Mouse (Mus musculus): ENCODE results near the gene Nhej1. TPM values are rescaled to one million over a fixed set of nuclear protein-coding genes. Genes with fewer than 3 reads are reported as not detected.
A peak's percentile ranks its signal among the peaks of the same experiment; 100 is the strongest.

Nhej1 gene
- 10.0 and 12.1 TPM in 2 replicates for polyA plus RNA-seq (2015; fragmentation: Nextera tagmentation; extraction: Ambion mirVana)

DNA sequence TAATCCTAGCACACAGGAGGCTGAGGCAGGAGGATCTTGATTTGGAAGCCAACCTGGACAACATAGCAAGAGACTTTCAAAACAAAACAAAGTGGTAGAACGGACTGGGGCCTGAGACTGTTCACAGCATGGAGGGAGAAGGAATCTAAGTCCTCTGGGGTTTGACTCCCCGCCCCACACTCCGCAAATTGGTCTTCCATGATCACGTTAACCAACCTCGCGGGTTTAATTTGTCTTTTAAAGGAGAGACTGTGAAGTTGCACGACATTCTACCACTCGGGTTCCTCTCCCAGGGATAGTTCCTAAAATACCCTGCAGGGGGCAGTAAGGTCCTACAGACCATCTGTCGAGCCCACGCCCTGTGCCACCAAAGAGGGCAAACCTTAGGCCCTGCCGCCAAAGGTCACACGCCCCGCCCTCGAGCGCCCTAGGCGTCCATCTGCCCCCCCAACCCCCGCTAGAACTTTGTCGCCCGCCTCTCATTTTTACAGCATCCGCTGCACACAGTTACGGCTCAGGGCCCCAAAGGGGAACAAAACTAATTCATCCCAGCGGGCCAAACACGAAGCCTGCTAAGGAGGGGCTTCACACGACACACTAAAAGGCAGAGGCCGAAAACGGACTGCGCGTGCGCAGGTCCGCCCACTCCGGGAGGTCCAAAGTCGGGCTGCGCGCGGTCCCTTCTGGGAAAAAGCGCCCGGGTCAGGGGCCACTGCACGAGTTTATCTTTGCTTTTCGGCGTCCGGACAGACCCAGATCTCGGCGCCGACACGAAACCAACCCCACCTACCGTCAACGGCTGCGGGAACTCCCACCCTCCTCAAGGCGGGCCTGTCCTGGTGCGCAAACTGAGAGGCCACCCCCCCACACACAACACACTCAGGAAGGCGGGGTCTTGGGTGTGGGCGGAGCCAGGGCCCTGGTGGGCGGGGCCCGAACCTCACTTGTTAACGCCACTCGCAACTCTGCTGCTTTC lies at the start of gene Nhej1:
Nhej1 (minus strand) TSS at position 855 of the 976 bp plus-strand sequence.
- H3K9me3 ChIP-seq (ENCODE audit: low read length), result no peaks in the 10 kb centered on the region
- 0 out of 2 replicates have a peak, but pooled peaks cover 5% of the 10 kb centered on the region for H3K4me1 ChIP-seq (ENCODE audit: insufficient read depth, low read length)
- peak; percentile 97 for ATAC-seq (ENCODE audit: low FRiP score, low TSS enrichment)
- peak within 1 kb of the TSS; percentile 78 for H3K9ac ChIP-seq (replicated peaks; ENCODE audit: low read length)
- H3K36me3 ChIP-seq (ENCODE audit: insufficient read depth, low read length), result no peaks in the 10 kb centered on the region
- no peaks in the 10 kb centered on the region for H3K27me3 ChIP-seq (ENCODE audit: insufficient read depth, low read length)
- peak within 1 kb of the TSS; percentile 57 for H3K4me3 ChIP-seq (ENCODE audit: low read length)
- peak within 1 kb of the TSS; percentile 99 for H3K27ac ChIP-seq (ENCODE audit: low read length)
- 1% methylated on average over 56 of the region's 56 CpGs for WGBS
- H3K4me2 ChIP-seq (replicated peaks; ENCODE audit: low read depth, low read length), result peak within 1 kb of the TSS; percentile 57

DNA sequence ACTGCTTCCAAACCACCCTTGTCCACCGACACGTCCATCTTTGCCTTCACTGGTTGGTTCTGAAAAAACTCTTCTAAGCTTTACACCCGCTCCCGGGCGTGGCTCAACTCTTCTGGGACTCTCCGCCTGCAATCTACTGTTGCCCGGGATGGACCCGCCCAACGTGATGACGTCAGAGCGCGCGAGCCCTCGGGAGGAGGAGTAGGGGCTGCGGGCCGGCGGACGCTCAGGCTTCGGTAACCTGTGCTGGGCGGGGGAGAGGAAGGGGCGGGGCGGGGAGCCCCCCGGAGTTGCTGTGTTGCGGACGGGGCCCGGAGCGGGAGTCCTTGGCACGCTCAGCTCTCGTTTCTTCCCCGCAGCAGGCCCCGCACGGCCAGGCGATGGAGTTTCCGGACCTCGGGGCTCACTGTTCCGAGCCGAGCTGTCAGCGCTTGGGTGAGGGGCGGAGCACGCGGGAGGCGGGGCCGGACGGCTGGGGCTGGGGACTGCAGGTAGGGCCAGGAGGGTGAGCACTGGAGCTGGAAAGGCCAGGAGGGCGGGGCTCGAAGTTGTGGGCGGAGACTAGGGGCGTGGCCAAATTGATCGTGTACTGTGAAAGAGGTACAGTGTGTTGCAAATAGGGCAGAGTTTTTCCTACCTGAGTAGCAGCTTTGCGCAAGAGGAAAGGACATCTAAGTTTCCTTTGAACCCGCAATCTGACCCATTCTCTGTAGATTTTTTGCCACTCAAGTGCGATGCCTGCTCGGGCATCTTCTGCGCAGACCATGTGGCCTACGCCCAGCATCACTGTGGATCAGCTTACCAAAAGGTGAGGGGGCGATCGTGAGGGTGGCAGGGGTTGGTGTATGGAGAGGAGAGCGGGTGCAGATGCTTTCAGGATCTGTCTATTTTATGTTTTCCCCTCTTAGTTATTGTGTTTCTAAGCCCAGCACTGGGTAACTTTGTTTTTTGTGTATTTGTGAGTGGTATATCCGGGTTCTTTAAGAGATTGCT lies 43.8 kb upstream of the Nhej1 start, which contains the start of gene Zfand2b:
Zfand2b (plus strand) TSS at position 175 of the 993 bp plus-strand sequence.
- H3K9me3 ChIP-seq (ENCODE audit: low read length), result no peaks in the 10 kb centered on the region
- H3K36me3 ChIP-seq (ENCODE audit: insufficient read depth, low read length), result peaks cover 20% of the 10 kb centered on the region
- H3K4me3 ChIP-seq (ENCODE audit: low read length), result peak within 1 kb of the TSS; percentile 65
- under 1% methylated on average over 56 of the region's 59 CpGs for WGBS
- peak within 1 kb of the TSS; percentile 72 for H3K9ac ChIP-seq (replicated peaks; ENCODE audit: low read length)
- peaks cover 10% of the 10 kb centered on the region for H3K4me1 ChIP-seq (ENCODE audit: insufficient read depth, low read length)
- ATAC-seq (ENCODE audit: low FRiP score, low TSS enrichment), result peak; percentile 99
- no peaks in the 10 kb centered on the region for H3K27me3 ChIP-seq (ENCODE audit: insufficient read depth, low read length)
- peak within 1 kb of the TSS; percentile 80 for H3K27ac ChIP-seq (ENCODE audit: low read length)
- peak within 1 kb of the TSS; percentile 87 for H3K4me2 ChIP-seq (replicated peaks; ENCODE audit: low read depth, low read length)

DNA sequence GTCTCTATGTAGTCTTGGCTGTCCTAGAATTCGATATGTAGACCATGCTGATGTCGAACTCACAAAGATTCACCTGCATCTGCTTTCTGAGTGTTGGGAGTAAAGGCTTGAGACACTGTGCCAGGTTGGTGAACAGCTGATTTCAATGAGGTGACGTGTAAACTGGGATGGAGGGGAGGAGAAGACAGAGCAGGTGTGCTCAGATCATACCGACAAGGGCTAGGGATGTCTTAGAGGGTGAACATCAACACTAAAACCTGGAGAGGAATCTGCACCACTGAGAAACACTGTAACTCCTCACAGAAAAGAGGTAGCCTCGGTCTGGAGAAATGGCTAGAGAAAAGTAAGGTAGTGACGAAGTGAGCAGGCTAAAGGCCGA lies 43.1 kb upstream of the Nhej1 start:
- Histone ChIP-seq H3K9me3 (ENCODE audit: low read length) (no peaks in the 10 kb centered on the region; the same call in 1 of the 2 replicates), H3K9ac (replicated peaks; ENCODE audit: low read length) (peak overlapping the region; percentile 72), H3K4me3 (ENCODE audit: low read length) (peak overlapping the region; percentile 65), H3K27ac (ENCODE audit: low read length) (peak overlapping the region; percentile 68), H3K36me3 (ENCODE audit: insufficient read depth, low read length) (peaks cover 16% of the 10 kb centered on the region), H3K27me3 (ENCODE audit: insufficient read depth, low read length) (no peaks in the 10 kb centered on the region; the same call in 1 of the 2 replicates), H3K4me2 (replicated peaks; ENCODE audit: low read depth, low read length) (peak overlapping the region; percentile 87), H3K4me1 (ENCODE audit: insufficient read depth, low read length) (peaks cover 10% of the 10 kb centered on the region)
- ATAC-seq (ENCODE audit: low FRiP score, low TSS enrichment), result peak; percentile 40
- 8% methylated on average over 7 of the region's 7 CpGs for WGBS

DNA sequence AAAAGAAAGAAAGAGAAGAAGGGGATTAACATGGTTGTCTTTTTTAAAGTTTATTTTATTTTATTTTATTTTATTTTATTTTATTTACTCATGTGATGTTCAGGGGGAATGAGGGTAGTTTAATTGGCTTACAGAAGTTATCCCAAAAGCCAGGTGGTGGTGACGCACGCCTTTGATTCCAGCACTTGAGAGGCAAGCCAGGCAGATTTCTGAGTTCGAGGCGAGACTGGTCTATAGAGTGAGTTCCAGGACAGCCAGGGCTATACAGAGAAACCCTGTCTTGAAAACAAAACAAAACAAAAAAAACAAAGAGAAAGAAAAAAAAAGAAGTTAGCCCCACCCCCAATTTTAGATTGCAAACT lies 35.2 kb upstream of the Nhej1 start:
- ATAC-seq (ENCODE audit: low FRiP score, low TSS enrichment), result no peak
- 84% methylated on average over 4 of the region's 4 CpGs for WGBS
- no peak overlapping the region for H3K4me2 ChIP-seq (replicated peaks; ENCODE audit: low read depth, low read length)
- H3K4me3 ChIP-seq (ENCODE audit: low read length), result no peak overlapping the region
- no peaks in the 10 kb centered on the region; the same call in 1 of the 2 replicates for H3K27me3 ChIP-seq (ENCODE audit: insufficient read depth, low read length)
- no peak overlapping the region for H3K27ac ChIP-seq (ENCODE audit: low read length)
- no peaks in the 10 kb centered on the region for H3K4me1 ChIP-seq (ENCODE audit: insufficient read depth, low read length)
- no peaks in the 10 kb centered on the region; the same call in 1 of the 2 replicates for H3K9me3 ChIP-seq (ENCODE audit: low read length)
- H3K9ac ChIP-seq (replicated peaks; ENCODE audit: low read length), result no peak overlapping the region
- H3K36me3 ChIP-seq (ENCODE audit: insufficient read depth, low read length), result no peaks in the 10 kb centered on the region

DNA sequence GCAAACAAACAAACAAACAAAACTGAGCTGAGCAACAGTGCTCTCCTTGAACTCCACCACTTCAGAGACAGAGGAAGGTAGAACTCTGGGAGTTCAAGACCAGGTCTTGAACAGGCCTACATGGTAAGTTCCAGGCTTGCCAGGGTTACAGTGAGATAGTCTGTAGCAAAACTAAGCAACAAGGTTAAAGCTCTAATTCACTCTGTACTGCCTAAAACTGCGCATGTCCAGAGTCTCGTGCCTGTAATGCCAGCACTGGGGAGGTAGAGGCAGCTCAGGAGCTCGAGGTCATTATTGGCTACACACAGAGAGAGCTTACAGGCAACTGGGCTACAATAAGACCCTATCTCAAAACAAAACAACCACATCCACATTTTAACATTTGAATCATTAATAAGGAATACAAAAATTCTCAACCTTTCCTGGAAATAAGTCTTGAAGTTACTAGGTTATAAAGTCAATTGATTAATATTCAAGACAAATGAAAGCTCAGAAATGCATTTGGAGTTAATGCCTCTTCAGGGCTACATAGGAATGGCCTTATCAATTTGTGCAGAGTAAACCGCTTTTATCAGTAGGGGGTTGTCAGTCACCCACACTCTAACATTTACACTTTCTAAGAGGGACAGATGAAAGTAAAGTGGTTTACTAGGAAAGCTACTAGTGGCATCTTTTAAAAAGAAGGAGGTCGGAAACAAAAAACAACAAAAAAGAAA lies 34.7 kb upstream of the Nhej1 start:
- Histone ChIP-seq H3K9ac (replicated peaks; ENCODE audit: low read length) (no peak overlapping the region), H3K27ac (ENCODE audit: low read length) (no peak overlapping the region), H3K9me3 (ENCODE audit: low read length) (no peaks in the 10 kb centered on the region; the same call in 1 of the 2 replicates), H3K4me1 (ENCODE audit: insufficient read depth, low read length) (no peaks in the 10 kb centered on the region), H3K4me2 (replicated peaks; ENCODE audit: low read depth, low read length) (no peak overlapping the region), H3K36me3 (ENCODE audit: insufficient read depth, low read length) (no peaks in the 10 kb centered on the region), H3K27me3 (ENCODE audit: insufficient read depth, low read length) (no peaks in the 10 kb centered on the region; the same call in 1 of the 2 replicates), H3K4me3 (ENCODE audit: low read length) (no peak overlapping the region)
- ATAC-seq (ENCODE audit: low FRiP score, low TSS enrichment), result no peak
- WGBS, result 71% methylated on average over 5 of the region's 5 CpGs

DNA sequence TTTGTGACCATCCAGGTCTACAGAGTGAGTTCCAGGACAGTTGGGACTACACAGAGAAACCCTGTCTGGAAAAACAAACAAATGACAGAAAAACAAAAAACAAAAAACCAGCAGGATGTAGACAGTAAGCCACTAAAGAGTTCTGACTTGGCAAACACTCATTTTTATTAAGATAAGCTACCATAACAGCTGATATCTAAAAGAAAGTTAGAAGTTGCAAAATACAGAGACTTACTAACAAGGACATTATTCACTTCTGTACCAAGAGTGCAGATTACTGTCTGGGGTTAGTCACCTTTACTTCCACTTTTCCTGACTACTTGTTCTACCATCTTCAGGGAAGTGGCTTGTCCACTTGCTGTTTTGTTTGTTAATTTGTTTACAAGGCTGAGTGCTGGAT lies 34.0 kb upstream of the Nhej1 start:
- Histone ChIP-seq H3K4me2 (replicated peaks; ENCODE audit: low read depth, low read length) (no peak overlapping the region), H3K4me3 (ENCODE audit: low read length) (no peak overlapping the region), H3K27me3 (ENCODE audit: insufficient read depth, low read length) (no peaks in the 10 kb centered on the region; the same call in 1 of the 2 replicates), H3K4me1 (ENCODE audit: insufficient read depth, low read length) (no peaks in the 10 kb centered on the region), H3K9ac (replicated peaks; ENCODE audit: low read length) (no peak overlapping the region), H3K36me3 (ENCODE audit: insufficient read depth, low read length) (no peaks in the 10 kb centered on the region), H3K9me3 (ENCODE audit: low read length) (no peaks in the 10 kb centered on the region; the same call in 1 of the 2 replicates), H3K27ac (ENCODE audit: low read length) (no peak overlapping the region)
- no peak for ATAC-seq (ENCODE audit: low FRiP score, low TSS enrichment)

DNA sequence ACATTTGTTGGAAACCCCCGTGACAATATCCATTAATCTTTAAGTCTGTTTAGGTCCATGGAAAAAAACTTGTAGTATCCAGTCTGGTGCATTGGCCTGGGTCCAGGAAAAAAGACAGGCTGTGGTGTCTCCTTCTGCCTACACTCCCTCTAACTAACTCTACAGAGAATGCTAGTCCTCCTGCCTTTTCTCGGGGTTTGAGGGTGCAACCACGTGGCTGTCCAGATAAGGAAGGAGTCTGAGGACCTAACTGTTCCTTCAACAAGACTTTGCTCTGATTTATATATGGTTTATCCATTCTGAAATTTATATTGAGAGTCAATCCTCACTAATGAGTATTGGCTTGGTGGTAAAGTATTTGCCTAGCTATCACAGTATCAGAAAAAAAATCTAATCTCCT lies 30.8 kb upstream of the Nhej1 start:
- 48% methylated on average over 3 of the region's 3 CpGs for WGBS
- Histone ChIP-seq H3K4me3 (ENCODE audit: low read length) (no peak overlapping the region), H3K36me3 (ENCODE audit: insufficient read depth, low read length) (no peaks in the 10 kb centered on the region), H3K27ac (ENCODE audit: low read length) (no peak overlapping the region), H3K9me3 (ENCODE audit: low read length) (no peaks in the 10 kb centered on the region), H3K4me2 (replicated peaks; ENCODE audit: low read depth, low read length) (no peak overlapping the region), H3K27me3 (ENCODE audit: insufficient read depth, low read length) (no peaks in the 10 kb centered on the region), H3K4me1 (ENCODE audit: insufficient read depth, low read length) (no peaks in the 10 kb centered on the region), H3K9ac (replicated peaks; ENCODE audit: low read length) (no peak overlapping the region)
- no peak for ATAC-seq (ENCODE audit: low FRiP score, low TSS enrichment)

DNA sequence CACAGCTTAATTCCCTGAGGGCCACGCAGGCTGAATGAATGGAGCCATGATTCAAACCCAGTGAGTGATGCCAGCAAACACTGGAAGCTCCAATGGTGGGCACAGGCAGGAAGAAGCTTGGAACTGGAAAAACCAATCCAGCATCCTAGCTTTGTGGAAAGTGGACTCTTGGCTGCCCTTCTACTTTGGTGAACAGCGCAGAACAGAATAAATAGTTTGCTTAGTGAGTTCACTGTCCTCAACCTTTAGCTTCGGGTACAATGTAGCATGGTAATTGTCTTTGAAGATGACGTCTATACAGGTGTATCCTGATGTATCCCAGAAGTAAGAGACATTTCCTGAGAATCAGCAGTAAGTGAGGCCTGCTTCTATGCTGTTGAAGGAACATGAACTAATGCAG lies 23.7 kb upstream of the Nhej1 start:
- WGBS, result 89% methylated on average over 4 of the region's 4 CpGs
- Histone ChIP-seq H3K27me3 (ENCODE audit: insufficient read depth, low read length) (no peaks in the 10 kb centered on the region), H3K27ac (ENCODE audit: low read length) (no peak overlapping the region), H3K36me3 (ENCODE audit: insufficient read depth, low read length) (peaks cover 36% of the 10 kb centered on the region), H3K4me2 (replicated peaks; ENCODE audit: low read depth, low read length) (no peak overlapping the region), H3K9me3 (ENCODE audit: low read length) (no peaks in the 10 kb centered on the region), H3K4me1 (ENCODE audit: insufficient read depth, low read length) (peaks cover 4% of the 10 kb centered on the region), H3K4me3 (ENCODE audit: low read length) (no peak overlapping the region), H3K9ac (replicated peaks; ENCODE audit: low read length) (no peak overlapping the region)
- ATAC-seq (ENCODE audit: low FRiP score, low TSS enrichment), result no peak

Measured in kidney, embryonic 16.5 days (tissue).